Mouse (Mus musculus) forebrain, embryonic 12.5 days (tissue): ENCODE measurements at regions not wholly inside any gene's neighbourhood (a gene's known extent, or its start where the extent isn't known, plus 50 kb on each side); places are given as distances from the start of the nearest gene placed in this dataset.

Source experiments
- ATAC-seq: fragments of 200-750 bp; cut with Nextera tagmentation; 2 replicates; pipeline ENCODE4 v1.8.0; 2017; ENCODE audit warnings: moderate TSS enrichment; ENCODE audit not compliant: low FRiP score
- H3K27ac ChIP-seq: fragments of 300-500 bp; sonication (generic); 2 replicates; pipeline ENCODE4 v1.5.1; 2016; ENCODE audit warnings: mild to moderate bottlenecking
- H3K27me3 ChIP-seq: fragments of 300-500 bp; sonication (generic); 2 replicates; pipeline ENCODE4 v1.6.1; 2016; ENCODE audit warnings: mild to moderate bottlenecking
- H3K36me3 ChIP-seq: fragments of 300-500 bp; sonication (generic); replicated peaks from 2 replicates; pipeline ENCODE4 v1.6.1; 2016; ENCODE audit warnings: mild to moderate bottlenecking
- H3K4me1 ChIP-seq: fragments of 300-500 bp; sonication (generic); 2 replicates; pipeline ENCODE4 v1.6.1; 2016
- H3K4me2 ChIP-seq: fragments of 300-500 bp; sonication (generic); 2 replicates; pipeline ENCODE4 v1.6.1; 2016; ENCODE audit warnings: mild to moderate bottlenecking, moderate library complexity
- H3K4me3 ChIP-seq: fragments of 300-500 bp; sonication (generic); replicated peaks from 2 replicates; pipeline ENCODE4 v1.5.1; 2016; ENCODE audit warnings: mild to moderate bottlenecking
- H3K9ac ChIP-seq: fragments of 300-500 bp; sonication (generic); 2 replicates; pipeline ENCODE4 v1.6.1; 2016; ENCODE audit warnings: mild to moderate bottlenecking
- H3K9me3 ChIP-seq: fragments of 300-500 bp; sonication (generic); 2 replicates; pipeline ENCODE4 v1.6.1; 2016
- WGBS: fragments of 180-500 bp; shearing (Covaris S2); methylation state at CpG from one replicate; pipeline ENCODE4 v1.1.7; 2016; 5-methylcytosine and 5-hydroxymethylcytosine counted together

- WGBS: 76% methylated on average over 4 of the region's 4 CpGs
- H3K36me3 ChIP-seq: no peaks in the 10 kb centered on the region
- no peak for ATAC-seq
- H3K4me1 ChIP-seq: no peaks in the 10 kb centered on the region
- H3K27me3 ChIP-seq: no peaks in the 10 kb centered on the region
- no peak overlapping the region for H3K27ac ChIP-seq
- no peak overlapping the region for H3K4me2 ChIP-seq
- H3K9me3 ChIP-seq: no peaks in the 10 kb centered on the region
- no peak overlapping the region for H3K4me3 ChIP-seq
- no peak overlapping the region for H3K9ac ChIP-seq
Measured at GRCm38 (mm10) chr1:88861590-88861935, 159.5 kb upstream of the Arl4c start.

DNA sequence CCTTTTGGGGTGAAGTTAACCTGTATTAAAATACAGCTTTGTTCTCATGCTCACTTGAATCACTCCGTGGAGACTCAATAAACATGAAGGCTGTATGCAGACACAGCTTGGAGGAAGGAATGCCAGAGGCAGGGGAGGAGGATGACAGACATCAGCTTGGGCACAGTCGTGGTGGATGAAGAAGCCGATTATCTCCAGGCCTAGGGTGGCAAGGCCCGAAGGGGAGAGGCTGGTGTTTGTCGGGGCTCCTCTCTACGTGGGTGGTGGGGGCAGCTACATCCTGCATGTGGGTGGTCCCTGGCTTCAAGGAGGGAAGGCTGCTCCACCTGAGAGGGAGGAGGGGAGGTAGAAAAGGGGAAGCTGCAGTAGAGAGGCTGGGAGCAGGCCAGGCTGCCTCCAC lies 163.4 kb upstream of the Arl4c start:
- no peak overlapping the region for H3K4me2 ChIP-seq
- H3K9me3 ChIP-seq: no peaks in the 10 kb centered on the region
- peaks cover 9% of the 10 kb centered on the region; the same call in 1 of the 2 replicates for H3K4me1 ChIP-seq
- H3K27ac ChIP-seq: no peak overlapping the region
- no peak overlapping the region for H3K9ac ChIP-seq
- H3K36me3 ChIP-seq: no peaks in the 10 kb centered on the region
- ATAC-seq: no peak
- H3K27me3 ChIP-seq: no peaks in the 10 kb centered on the region
- 55% methylated on average over 6 of the region's 6 CpGs for WGBS
- H3K4me3 ChIP-seq: no peak overlapping the region

DNA sequence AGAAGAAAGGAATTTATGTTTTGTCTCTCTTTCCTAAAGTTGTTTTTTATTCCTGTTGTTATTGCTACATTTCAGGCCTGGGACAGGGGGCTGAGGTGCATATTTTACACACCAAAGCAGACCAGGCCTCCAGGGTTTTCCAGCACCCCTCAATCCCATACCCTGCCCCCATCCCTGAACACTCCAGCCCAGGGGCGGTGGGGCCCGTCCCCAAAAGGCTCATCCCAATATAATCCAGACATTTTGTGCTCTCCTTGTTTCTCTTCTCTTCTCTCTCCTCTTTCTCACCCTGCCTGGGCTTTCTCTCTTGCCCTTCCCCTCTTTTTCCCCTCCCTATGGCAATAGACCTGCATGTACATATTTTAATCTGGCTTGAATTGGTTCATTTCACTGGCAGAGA lies 164.6 kb upstream of the Arl4c start:
- H3K4me2 ChIP-seq: no peak overlapping the region
- 83% methylated on average over 2 of the region's 2 CpGs for WGBS
- no peaks in the 10 kb centered on the region for H3K36me3 ChIP-seq
- H3K27ac ChIP-seq: no peak overlapping the region
- no peaks in the 10 kb centered on the region for H3K9me3 ChIP-seq
- ATAC-seq: no peak
- H3K4me3 ChIP-seq: no peak overlapping the region
- no peak overlapping the region for H3K9ac ChIP-seq
- peaks cover 9% of the 10 kb centered on the region; the same call in 1 of the 2 replicates for H3K4me1 ChIP-seq
- H3K27me3 ChIP-seq: no peaks in the 10 kb centered on the region

- Histone ChIP-seq H3K9ac (no peak overlapping the region), H3K27ac (no peak overlapping the region), H3K36me3 (no peaks in the 10 kb centered on the region), H3K27me3 (no peaks in the 10 kb centered on the region), H3K4me1 (peaks cover 9% of the 10 kb centered on the region; the same call in 1 of the 2 replicates), H3K4me2 (no peak overlapping the region), H3K9me3 (no peaks in the 10 kb centered on the region), H3K4me3 (no peak overlapping the region)
- no peak for ATAC-seq
- 87% methylated on average over 3 of the region's 3 CpGs for WGBS
Measured at GRCm38 (mm10) chr1:88867138-88867537, 165.1 kb upstream of the Arl4c start.

- 78% methylated on average over 4 of the region's 4 CpGs for WGBS
- H3K36me3 ChIP-seq: no peaks in the 10 kb centered on the region
- H3K9me3 ChIP-seq: no peaks in the 10 kb centered on the region
- H3K9ac ChIP-seq: no peak overlapping the region
- H3K27ac ChIP-seq: no peak overlapping the region
- H3K4me1 ChIP-seq: peaks cover 9% of the 10 kb centered on the region; the same call in 1 of the 2 replicates
- ATAC-seq: no peak
- H3K4me2 ChIP-seq: no peak overlapping the region
- no peak overlapping the region for H3K4me3 ChIP-seq
- H3K27me3 ChIP-seq: no peaks in the 10 kb centered on the region
Measured at GRCm38 (mm10) chr1:88869885-88870284, 167.9 kb upstream of the Arl4c start.

GRCm38 (mm10) chr1:88875356-88875755 lies 173.3 kb upstream of the Arl4c start:
- no peaks in the 10 kb centered on the region for H3K36me3 ChIP-seq
- no peak overlapping the region for H3K9ac ChIP-seq
- no peak for ATAC-seq
- no peaks in the 10 kb centered on the region for H3K9me3 ChIP-seq
- H3K27me3 ChIP-seq: no peaks in the 10 kb centered on the region
- no peaks in the 10 kb centered on the region for H3K4me1 ChIP-seq
- 80% methylated on average over 6 of the region's 6 CpGs for WGBS
- no peak overlapping the region for H3K4me2 ChIP-seq
- H3K4me3 ChIP-seq: no peak overlapping the region
- no peak overlapping the region for H3K27ac ChIP-seq

- H3K4me3 ChIP-seq: no peak overlapping the region
- H3K27ac ChIP-seq: no peak overlapping the region
- no peaks in the 10 kb centered on the region for H3K27me3 ChIP-seq
- H3K36me3 ChIP-seq: no peaks in the 10 kb centered on the region
- no peak overlapping the region for H3K9ac ChIP-seq
- H3K4me2 ChIP-seq: no peak overlapping the region
- 82% methylated on average over 11 of the region's 11 CpGs for WGBS
- no peaks in the 10 kb centered on the region for H3K9me3 ChIP-seq
- no peaks in the 10 kb centered on the region for H3K4me1 ChIP-seq
- ATAC-seq: no peak
Measured at GRCm38 (mm10) chr1:88877441-88877840, 175.4 kb upstream of the Arl4c start.

DNA sequence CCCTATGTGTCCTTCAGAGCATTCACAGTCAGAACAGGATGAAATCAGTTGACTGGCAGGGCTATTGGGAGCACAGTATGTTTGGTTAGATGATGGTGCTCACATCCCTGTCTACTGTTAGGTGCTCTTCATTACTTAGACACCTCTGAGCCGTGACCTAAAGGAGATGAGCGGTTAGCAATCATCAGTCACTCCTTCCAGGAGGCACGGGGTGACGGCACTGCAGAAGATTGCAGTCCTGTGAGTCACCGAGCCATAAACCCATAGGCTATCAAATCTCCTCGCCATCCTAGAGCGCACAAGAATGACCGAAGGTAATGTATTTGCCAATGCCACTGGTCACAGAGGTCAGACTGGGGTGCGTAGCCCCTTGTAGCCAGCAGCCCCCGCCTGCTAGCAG lies 176.8 kb upstream of the Arl4c start:
- Histone ChIP-seq H3K9me3 (no peaks in the 10 kb centered on the region), H3K9ac (no peak overlapping the region), H3K36me3 (no peaks in the 10 kb centered on the region), H3K4me1 (no peaks in the 10 kb centered on the region), H3K4me2 (no peak overlapping the region), H3K27ac (no peak overlapping the region), H3K27me3 (no peaks in the 10 kb centered on the region), H3K4me3 (no peak overlapping the region)
- ATAC-seq: no peak
- WGBS: 90% methylated on average over 10 of the region's 10 CpGs

GRCm38 (mm10) chr1:88879367-88879766 lies 177.3 kb upstream of the Arl4c start:
- 91% methylated on average over 5 of the region's 5 CpGs for WGBS
- Histone ChIP-seq H3K9me3 (no peaks in the 10 kb centered on the region), H3K4me3 (no peak overlapping the region), H3K9ac (no peak overlapping the region), H3K4me2 (no peak overlapping the region), H3K27ac (no peak overlapping the region), H3K4me1 (no peaks in the 10 kb centered on the region), H3K36me3 (no peaks in the 10 kb centered on the region), H3K27me3 (no peaks in the 10 kb centered on the region)
- ATAC-seq: no peak

- no peak overlapping the region for H3K9ac ChIP-seq
- H3K4me2 ChIP-seq: no peak overlapping the region
- H3K4me3 ChIP-seq: no peak overlapping the region
- no peaks in the 10 kb centered on the region for H3K36me3 ChIP-seq
- ATAC-seq: no peak
- no peaks in the 10 kb centered on the region for H3K4me1 ChIP-seq
- WGBS: 85% methylated on average over 4 of the region's 4 CpGs
- H3K27ac ChIP-seq: no peak overlapping the region
- H3K9me3 ChIP-seq: no peaks in the 10 kb centered on the region
- H3K27me3 ChIP-seq: no peaks in the 10 kb centered on the region
Measured at GRCm38 (mm10) chr1:88891041-88891440, 179.2 kb upstream of the Sh3bp4 start.

- Histone ChIP-seq H3K36me3 (no peaks in the 10 kb centered on the region), H3K9ac (no peak overlapping the region), H3K27me3 (no peaks in the 10 kb centered on the region), H3K27ac (no peak overlapping the region), H3K4me3 (no peak overlapping the region), H3K4me2 (no peak overlapping the region), H3K4me1 (no peaks in the 10 kb centered on the region), H3K9me3 (no peaks in the 10 kb centered on the region)
- WGBS: 92% methylated on average over 8 of the region's 8 CpGs
- no peak for ATAC-seq
Measured at GRCm38 (mm10) chr1:88902426-88902825, 167.8 kb upstream of the Sh3bp4 start.

GRCm38 (mm10) chr1:88907766-88908463 lies 162.3 kb upstream of the Sh3bp4 start:
- 92% methylated on average over 14 of the region's 14 CpGs for WGBS
- H3K27ac ChIP-seq: no peak overlapping the region
- no peaks in the 10 kb centered on the region for H3K36me3 ChIP-seq
- H3K4me1 ChIP-seq: peaks cover 15% of the 10 kb centered on the region
- no peaks in the 10 kb centered on the region for H3K27me3 ChIP-seq
- no peak overlapping the region for H3K4me3 ChIP-seq
- H3K4me2 ChIP-seq: no peak overlapping the region
- ATAC-seq: no peak
- H3K9ac ChIP-seq: no peak overlapping the region
- no peaks in the 10 kb centered on the region for H3K9me3 ChIP-seq

DNA sequence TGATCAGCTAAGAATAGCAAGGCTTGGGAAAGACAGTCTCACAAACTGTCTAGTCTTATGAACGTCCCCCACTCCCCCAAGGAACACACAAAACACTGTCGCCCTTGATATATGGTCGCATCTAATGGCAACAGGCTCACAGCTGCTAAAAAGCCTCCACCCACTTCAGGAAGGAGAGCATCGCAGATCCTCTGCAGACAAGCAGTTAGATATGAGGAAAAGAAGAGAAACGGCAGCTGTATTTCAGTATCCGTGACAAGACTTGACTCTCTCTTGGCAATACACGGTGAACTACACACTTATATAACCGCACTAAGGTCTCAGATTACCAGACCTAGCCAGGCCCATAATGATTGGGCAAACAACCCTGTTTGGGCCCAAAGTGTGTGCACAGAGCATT lies 161.5 kb upstream of the Sh3bp4 start:
- peaks cover 15% of the 10 kb centered on the region for H3K4me1 ChIP-seq
- H3K9ac ChIP-seq: no peak overlapping the region
- no peak overlapping the region for H3K4me3 ChIP-seq
- H3K4me2 ChIP-seq: no peak overlapping the region
- no peaks in the 10 kb centered on the region for H3K36me3 ChIP-seq
- 90% methylated on average over 8 of the region's 8 CpGs for WGBS
- H3K9me3 ChIP-seq: no peaks in the 10 kb centered on the region
- no peaks in the 10 kb centered on the region for H3K27me3 ChIP-seq
- no peak overlapping the region for H3K27ac ChIP-seq
- ATAC-seq: no peak
